Mouse (Mus musculus): ENCODE data around the gene Pnpla5.

GRCm38 (mm10) chr15:84131096-84131786 lies 8.3 kb upstream of the Pnpla5 start:
- TF ChIP-seq CTCF (IDR thresholded peaks at IDR 0.05; ENCODE audit: low read depth) (no peak), EP300 (IDR thresholded peaks at IDR 0.05; ENCODE audit: low read depth) (no peak)

Measured in liver, postnatal 0 days (tissue).